Mouse (Mus musculus): ENCODE data around the gene Sox2.
A peak's percentile ranks its signal among the peaks of the same experiment; 100 is the strongest.

Sox2 gene

DNA sequence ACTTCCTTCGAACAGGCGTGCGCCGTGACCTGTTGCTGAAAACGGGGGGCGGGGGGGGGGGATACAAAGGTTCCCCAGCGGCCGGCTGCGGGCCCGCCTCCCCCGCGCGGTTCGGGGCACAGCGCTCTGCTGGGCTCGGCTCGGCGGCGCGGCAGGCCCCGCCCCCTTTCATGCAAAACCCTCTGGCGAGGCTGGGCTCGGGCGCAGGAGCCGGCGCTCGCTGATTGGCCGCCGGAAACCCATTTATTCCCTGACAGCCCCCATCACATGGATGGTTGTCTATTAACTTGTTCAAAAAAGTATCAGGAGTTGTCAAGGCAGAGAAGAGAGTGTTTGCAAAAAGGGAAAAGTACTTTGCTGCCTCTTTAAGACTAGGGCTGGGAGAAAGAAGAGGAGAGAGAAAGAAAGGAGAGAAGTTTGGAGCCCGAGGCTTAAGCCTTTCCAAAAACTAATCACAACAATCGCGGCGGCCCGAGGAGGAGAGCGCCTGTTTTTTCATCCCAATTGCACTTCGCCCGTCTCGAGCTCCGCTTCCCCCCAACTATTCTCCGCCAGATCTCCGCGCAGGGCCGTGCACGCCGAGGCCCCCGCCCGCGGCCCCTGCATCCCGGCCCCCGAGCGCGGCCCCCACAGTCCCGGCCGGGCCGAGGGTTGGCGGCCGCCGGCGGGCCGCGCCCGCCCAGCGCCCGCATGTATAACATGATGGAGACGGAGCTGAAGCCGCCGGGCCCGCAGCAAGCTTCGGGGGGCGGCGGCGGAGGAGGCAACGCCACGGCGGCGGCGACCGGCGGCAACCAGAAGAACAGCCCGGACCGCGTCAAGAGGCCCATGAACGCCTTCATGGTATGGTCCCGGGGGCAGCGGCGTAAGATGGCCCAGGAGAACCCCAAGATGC is at the start of gene Sox2:
Sox2 (plus strand) TSS at position 680 of the 895 bp plus-strand sequence.
- DNase-seq (ENCODE audit: low read depth, low spot score): peak; percentile 95

DNA sequence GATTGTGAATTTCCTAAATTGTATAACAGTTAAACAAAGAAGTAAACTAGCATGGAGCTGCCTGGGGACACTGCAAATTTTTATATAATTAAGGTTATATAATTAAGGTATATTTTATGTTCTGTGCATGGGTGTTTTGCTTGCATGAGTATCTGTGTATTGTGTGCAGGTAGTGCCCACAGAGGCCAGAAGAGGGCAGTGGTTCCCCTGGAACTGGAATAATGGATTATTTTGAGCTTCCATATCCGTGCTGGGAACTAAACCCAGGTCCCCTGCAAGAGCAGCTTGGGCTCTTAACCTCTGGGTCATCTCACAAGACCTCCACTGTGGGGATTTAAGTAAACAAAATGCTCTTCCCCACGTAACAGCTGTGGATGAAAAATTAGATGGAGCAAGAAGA is 49.1 kb upstream of the Sox2 start:
- DNase-seq (ENCODE audit: low read depth, low spot score): peak; percentile 67

- DNase-seq (ENCODE audit: low read depth, low spot score): no peak
Observed at GRCm38 (mm10) chr3:34614107-34614506, 36.1 kb upstream of the Sox2 start.

DNA sequence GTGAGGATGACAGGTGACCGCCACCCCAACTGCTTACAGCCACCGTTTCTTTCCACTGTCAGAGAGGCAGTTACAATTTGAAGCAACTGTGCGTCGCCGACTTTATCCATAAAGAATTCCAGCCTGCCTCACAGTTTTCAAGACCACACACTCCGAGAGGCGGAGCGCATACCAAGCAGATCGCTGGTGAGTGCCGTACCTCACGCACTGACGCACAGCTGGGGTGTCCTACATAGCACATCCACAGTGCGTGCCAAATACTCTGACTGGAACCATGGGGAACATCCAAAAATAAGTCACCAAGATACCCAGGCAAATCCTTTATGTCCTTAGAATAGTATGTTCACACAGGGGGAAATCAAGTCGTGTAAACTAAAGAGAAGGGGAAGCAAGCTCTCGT is 34.7 kb upstream of the Sox2 start:
- DNase-seq (ENCODE audit: low read depth, low spot score): peak; percentile 49

DNA sequence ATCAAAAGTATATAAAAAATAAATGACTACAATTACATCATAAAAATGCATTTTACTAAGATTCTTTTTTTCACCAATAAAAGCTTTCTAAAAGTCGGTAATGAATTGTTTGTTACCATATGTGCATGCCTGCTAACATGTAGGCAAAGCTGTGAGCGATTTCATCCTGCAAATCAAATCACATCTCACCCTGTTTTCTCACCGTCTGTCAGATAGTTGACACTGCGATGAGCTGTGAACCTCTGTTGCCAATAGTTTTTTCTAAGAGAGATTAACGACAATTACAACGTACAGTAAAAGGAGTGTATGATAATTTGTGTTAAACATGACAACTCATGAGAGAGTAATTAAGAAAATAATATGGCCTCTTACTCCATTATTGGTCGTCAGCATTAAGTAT is 31.3 kb upstream of the Sox2 start:
- no peak for DNase-seq (ENCODE audit: low read depth, low spot score)

DNA sequence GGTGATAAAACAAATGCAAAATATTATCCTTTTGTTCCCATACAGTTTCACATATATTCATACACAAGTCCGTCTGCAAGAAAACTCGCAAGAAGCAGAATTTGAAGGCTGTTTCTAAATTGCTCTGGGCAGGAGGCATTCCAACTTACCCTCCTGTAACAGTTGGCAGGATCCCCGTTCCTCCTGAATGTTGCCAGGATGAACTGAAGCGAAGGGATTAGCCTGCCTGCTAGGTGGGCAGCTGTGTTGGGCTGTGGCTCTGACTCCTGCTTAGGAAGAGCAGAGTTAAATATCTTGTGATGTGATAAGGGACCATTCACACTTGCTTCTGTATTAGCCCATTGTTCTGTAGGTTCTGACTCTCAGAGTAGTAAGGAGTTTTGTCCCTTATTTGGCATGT is 30.1 kb upstream of the Sox2 start:
- no peak for DNase-seq (ENCODE audit: low read depth, low spot score)

- DNase-seq (ENCODE audit: low read depth, low spot score): peak; percentile 56
Observed at GRCm38 (mm10) chr3:34624721-34625270, 25.4 kb upstream of the Sox2 start.

DNA sequence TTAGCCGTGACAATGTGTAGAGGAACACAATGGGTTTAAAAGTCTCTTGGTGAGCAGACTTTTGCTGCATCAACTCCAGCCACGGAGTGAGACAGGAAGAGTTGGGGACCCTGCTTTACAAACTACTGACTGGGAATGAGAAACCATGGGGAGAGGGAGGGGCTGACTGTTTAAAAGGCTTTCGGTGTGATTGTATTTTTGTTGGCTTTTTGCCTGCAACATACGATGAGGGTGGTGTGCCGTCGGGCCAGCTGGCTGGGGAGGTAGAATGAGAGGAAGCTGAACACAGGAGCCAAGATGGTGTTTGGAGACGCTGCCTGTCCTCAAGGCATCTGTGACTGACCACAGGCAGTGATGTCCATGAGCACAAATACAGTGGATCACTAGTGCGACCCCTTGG is 23.7 kb upstream of the Sox2 start:
- DNase-seq (ENCODE audit: low read depth, low spot score): no peak

DNA sequence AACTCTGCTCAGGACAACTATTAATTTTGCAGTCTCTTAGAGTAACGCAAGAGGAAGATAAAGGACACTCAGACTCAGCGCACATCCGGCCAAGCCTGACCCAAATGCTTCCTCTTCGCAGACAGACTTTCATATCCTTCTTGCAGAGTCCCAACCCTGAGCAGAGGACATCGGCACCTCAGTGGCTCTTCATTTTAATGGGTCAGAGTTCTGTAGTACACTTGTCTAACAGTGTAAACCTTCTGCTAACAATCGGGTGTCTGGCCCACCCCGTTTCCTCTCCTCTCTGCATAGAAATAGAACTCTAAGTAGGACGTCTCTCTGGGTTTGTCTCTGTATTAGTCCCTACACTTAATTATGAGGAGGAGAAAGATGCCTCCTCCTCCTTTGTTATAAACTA is 20.2 kb upstream of the Sox2 start:
- no peak for DNase-seq (ENCODE audit: low read depth, low spot score)

DNA sequence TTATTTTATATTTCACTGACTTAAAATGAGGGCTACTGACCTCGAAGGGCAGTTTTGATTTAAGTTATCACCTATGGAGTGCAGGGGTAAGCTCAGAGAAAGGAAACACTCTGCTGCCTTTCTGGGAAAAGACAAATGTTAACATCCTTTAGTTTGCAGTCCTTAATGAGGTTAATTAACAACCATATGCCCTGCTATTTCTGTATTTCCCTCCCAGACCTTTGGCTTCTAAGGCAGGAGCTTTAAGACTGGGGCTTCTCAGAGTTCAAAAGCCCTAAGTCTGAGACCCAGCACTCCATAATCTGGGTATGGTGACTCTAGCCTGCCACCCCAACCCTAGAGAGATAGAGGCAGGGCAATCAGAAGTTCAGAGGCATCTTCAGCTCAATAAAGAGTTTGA is 19.5 kb upstream of the Sox2 start:
- no peak for DNase-seq (ENCODE audit: low read depth, low spot score)

DNA sequence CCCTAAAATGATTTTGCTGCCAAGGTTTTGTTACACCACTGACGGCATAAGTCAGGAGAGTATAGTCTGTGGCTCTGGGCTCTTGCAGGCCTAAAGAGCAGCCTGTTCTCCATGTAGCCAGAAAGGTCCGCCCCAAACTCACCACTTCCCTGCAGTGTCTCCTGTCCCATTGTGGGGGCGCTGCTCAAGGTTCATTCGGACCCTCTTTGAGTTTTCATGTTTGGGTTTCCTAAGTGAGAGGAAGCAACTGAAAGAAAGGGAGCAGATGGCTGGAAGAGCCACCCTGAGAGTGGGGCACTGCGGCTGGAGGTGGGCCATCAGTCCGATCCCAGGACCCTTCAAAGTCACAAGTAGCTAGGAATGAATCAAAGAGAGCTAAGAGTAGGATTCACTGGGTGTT is 13.2 kb upstream of the Sox2 start:
- DNase-seq (ENCODE audit: low read depth, low spot score): peak; percentile 70

DNA sequence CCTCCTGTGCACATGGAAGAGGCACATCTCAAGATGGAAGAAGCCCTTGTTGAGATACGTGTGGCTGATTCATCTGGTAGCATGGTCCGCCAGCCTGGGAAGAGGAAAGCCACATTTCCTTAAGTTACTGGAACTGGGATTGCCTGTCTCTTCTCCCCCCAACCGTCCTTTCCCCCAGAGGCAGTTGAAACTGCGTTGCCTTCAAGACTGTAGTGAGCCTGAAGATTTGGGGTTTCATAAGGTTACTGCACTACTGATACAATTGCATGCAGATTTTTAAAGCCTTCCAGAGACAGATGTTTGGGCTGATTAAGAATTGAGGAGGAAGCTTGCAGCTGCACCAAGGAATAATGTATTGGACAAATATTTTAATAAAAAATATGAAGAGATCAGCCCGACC is 12.7 kb upstream of the Sox2 start:
- no peak for DNase-seq (ENCODE audit: low read depth, low spot score)

- no peak for DNase-seq (ENCODE audit: low read depth, low spot score)
Observed at GRCm38 (mm10) chr3:34637926-34638325, 12.3 kb upstream of the Sox2 start.

DNA sequence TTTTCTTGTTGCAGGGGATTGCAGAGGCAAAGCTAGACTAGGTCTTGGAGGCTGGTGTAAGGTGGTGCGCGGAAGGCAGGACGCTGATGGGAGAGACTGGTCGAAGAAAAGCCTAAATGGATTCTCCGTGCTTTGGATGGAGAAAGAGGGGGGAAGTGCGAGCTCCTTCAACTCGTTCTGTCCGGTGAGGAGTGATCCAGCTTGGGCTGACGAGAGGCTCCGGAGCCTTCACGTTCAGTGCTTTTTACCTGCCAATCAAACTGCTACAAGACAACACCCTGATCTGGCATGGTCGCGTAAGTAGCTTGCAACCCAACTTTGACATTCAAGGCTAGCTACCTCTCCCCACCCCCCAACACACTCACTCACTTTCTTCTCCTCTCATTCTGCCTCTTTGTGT is 11.9 kb upstream of the Sox2 start:
- no peak for DNase-seq (ENCODE audit: low read depth, low spot score)

GRCm38 (mm10) chr3:34639031-34639872 is 11.0 kb upstream of the Sox2 start:
- DNase-seq (ENCODE audit: low read depth, low spot score): peak; percentile 80

DNA sequence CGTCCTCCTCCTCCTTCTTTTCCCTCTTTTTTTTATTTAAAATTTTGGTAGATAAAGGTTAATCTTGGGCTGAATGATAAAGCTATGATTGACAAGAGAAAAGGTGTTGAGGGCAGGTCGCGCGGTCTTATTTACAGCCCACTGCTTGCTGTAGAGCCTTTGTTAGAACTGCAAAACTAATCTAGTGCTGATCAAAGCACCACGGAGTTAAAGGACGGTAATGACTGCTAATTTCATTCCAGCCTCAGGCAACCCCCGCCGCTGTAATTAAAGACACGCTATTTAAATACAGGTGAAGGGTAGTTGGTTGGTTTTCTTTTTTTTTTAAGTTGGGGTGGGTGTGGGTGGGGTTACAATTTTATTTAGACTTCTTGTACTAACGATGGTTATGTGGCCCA is 10.3 kb upstream of the Sox2 start:
- DNase-seq (ENCODE audit: low read depth, low spot score): no peak

GRCm38 (mm10) chr3:34640276-34640675 is 9.9 kb upstream of the Sox2 start:
- no peak for DNase-seq (ENCODE audit: low read depth, low spot score)

DNA sequence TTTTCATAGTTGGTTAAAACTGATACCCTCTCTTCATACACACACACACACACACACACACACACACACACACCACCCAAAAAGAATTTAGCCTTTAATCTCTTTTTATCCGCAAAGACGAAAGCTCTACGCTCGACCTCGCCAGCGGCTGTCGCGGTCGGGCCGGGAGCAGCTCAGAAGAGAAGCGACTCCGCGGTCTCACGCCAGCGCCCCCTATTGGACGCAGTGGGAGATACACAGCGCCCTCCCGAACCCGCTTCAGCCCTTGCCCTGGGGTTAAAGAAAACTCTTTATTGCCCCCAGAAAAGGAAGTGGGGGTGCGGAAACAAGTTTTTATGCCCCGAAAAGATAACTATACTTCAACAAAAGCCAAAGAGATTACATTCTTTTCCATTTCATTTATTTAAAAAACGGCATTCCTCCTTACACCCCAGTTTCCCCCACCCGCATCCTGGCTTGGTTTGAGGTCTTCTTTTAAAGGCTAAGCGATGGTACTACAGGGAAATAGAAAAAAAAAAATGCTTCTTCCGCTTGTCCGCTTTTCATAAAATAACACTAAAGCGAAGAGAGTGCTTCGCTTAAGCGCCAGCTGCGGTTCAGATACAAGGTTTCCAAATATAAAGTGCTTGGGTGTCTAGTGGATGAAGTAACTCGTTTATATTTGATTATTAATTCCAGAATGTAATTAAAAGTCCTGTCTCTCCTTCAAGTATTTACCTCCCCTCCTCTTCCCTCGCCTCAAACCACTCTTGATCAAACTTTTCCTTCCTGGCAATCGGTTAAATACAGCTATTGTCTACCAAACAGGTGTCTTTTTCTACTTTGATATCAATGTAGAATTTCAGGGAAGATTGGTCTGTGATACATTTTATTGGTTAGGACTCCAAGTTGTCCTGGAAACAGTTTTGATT is 9.3 kb upstream of the Sox2 start:
- DNase-seq (ENCODE audit: low read depth, low spot score): peak; percentile 76

DNA sequence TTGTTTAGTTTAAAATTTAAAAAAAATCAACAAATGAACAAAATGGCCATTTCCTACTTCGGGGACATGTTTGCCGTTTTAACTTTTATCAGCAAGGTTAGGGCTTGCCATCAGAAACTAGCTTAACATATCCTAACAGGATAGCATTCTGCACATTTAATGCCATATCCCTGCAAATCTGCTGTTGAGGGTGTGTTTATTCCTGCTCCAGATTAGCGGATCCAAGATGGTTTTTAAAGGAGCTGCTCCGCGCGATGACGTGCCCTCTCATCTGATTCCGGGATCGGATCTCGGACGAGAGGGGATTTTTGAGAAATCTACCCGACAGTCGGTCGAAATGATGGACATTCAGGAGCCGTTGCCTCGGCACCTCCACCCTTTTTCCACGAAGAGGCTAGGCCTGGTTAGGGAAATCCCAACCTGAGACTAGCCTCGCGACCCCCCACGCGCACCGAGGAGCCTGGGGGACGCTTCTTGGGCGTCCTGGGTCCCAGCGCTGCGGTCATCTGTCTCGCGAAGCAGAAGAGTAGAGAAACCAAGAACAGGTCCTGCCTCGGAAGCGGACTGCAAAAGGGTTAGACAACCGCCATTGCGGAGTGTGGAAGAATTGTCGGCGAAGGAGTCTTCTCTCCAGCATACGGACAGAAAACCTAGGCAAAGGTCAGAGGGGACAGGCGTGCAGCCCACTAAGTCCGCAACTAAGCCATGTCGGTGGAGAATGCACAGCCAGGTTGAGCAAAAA is 8.3 kb upstream of the Sox2 start:
- DNase-seq (ENCODE audit: low read depth, low spot score): peak; percentile 62

DNA sequence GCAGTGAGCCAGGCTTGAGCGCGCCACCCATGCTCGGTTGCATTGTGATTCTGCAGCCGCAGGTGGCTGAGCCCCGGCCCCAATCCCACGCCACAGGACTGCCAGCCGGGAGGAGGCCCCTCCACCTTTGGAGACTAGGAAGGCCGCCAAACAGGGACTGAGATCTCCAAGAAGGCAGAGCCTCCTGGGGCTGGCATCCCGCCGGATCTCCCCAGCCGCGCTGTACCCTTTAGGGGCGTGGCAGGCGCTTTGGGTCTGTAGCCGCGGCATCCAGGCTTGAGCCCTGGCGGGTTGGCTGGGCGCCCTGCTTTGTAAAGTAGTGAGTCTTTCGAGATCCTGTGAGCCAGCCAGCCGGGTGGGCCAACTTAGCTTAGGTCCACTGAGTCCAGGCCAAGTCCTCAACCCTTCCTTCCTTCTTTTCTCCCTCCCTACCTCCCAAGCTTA is 7.7 kb upstream of the Sox2 start:
- peak; percentile 78 for DNase-seq (ENCODE audit: low read depth, low spot score)

DNA sequence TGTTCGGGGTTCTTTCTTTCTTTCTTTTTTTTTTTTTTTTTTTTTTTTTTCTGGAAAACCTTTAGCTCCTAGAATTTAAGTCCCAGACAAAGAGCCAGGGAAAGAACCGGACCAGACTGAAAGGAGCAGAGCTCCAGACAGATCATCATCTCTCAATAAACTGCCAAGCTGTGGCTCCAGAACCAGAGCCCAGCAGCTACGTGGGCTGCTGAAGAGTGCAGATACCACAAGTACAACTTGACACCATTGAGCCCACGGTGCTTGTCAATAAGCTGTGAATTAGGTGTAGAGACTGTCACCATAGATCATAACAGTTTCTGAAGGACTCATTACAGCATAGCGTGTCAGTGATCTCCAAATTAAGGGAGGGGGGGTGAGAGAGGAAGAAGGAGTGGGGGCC is 7.1 kb upstream of the Sox2 start:
- DNase-seq (ENCODE audit: low read depth, low spot score): no peak
